In genomic region chr19:58131896-58132295, GRCm38 (mm10) we compare ENCODE assay signal across 25 mouse cellular contexts.
DNase-seq lines count a peak whose midpoint lies in the region; ATAC-seq and TF ChIP-seq lines count a peak whose summit lies in the region.
"Had no signal": no experiment of that assay in that cellular context is flagged by ENCODE, and none has a peak within 500 bp of the region (broad histone marks: within the 10 kb centered on the region; RNA-seq: fewer than 3 reads in every experiment).

No protein-coding gene starts in this region.

- no peaks in the 10 kb centered on the region; the same call in 1 of the 2 replicates for H3K4me1 ChIP-seq in bone marrow, adult 2 months (ENCODE audit: control insufficient read depth, insufficient read depth, low read length)
- H3K4me1 ChIP-seq: forebrain, embryonic 13.5 days; heart, embryonic 12.5 days; heart, embryonic 15.5 days had no signal

- TF ChIP-seq POLR2A in bone marrow, adult 2 months (IDR thresholded peaks at IDR 0.05; ENCODE audit: borderline replicate concordance, control insufficient read depth, low read depth, low read length): no peak

- ATAC-seq in megakaryocyte progenitor cell, adult 5-6 weeks (replicated peaks; ENCODE audit: poor library complexity): peak; percentile 92
- ATAC-seq: CD4-positive, CD25-positive, alpha-beta regulatory T cell, adult 4 months; forebrain, embryonic 13.5 days; forebrain, embryonic 16.5 days; hindbrain, postnatal 0 days; inflammation-experienced regulatory T-cells, adult 6 months had no signal

- peak overlapping the region; percentile 86 for H3K27ac ChIP-seq in bone marrow, adult 2 months (ENCODE audit: control insufficient read depth, insufficient read depth, low read depth, low read length, poor library complexity)
- H3K27ac ChIP-seq: forebrain, embryonic 10.5 days; forebrain, embryonic 13.5 days; heart, embryonic 15.5 days; hindbrain, embryonic 14.5 days; hindbrain, postnatal 0 days had no signal

- DNase-seq in lung, postnatal 36 days: peak; percentile 26
- no peak for DNase-seq in lung, postnatal 14 days
- no peak for DNase-seq in layer of hippocampus, postnatal 36 days
- DNase-seq in layer of hippocampus, adult 9-11 months: no peak
- DNase-seq: adrenal gland, adult 2 months; adrenal gland, postnatal 14 days; cerebellum, adult 18-20 months; cerebellum, adult 9-10 months; cerebellum, postnatal 14 days; gastrocnemius, postnatal 10 days; gastrocnemius, postnatal 36 days; heart, adult 11 months; heart, postnatal 10 days; heart, postnatal 4 days had no signal

- H3K4me3 ChIP-seq in bone marrow, adult 2 months (replicated peaks; ENCODE audit: control insufficient read depth, low read depth, low read length): no peak overlapping the region
- H3K4me3 ChIP-seq: forebrain, embryonic 10.5 days; forebrain, embryonic 13.5 days; heart, embryonic 12.5 days; heart, embryonic 15.5 days had no signal

- 47% methylated on average over 9 of the region's 9 CpGs for WGBS in bone marrow, adult 2 months

- TF ChIP-seq CTCF in bone marrow, adult 2 months (IDR thresholded peaks at IDR 0.05; ENCODE audit: control insufficient read depth, insufficient read depth, low read length): no peak
